In the genomic region with DNA sequence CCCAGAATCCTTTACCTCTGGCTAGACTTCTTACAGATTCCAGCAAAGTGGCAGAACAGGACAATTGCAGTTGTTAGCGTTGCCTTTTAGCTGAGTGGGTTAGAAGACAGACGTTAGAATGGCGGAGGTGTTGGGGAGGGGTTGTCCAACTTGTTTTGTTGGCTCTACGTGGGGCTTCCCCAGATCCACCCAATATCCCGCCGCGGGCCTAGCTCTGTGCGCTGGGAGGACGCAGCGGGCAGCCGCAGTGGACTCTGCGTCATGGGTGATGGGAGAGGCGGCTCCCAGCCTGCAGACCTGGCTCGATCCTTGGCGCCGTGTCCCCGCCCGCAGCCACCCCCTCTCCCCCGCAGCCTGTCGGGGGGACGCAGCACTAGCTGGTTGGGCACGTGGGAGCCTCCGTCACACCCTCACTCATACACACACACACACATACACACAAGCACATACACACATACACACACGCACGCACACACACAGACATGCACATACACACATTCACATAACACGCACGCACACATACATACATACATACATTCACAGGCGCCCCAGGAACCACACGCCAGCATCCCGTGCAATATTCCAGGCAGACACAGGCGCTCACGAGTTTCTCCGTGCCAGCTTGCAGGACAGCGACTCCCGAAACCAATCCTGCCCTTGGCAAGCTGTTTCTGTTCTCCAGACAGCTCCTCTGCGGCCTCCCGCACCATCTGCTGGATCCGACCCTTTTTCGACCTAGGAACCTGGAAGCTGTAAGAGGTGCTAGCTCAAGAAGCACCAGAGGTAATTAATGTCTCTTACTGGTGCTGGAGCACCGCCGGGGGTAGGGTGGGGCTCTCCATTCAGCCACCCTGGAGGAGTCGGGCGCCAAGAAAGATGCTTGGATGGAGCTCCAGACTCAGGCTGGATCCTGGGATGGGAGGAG, we compare ENCODE assay signal across 8 mouse cellular contexts. TPM values are rescaled to one million over a fixed set of nuclear protein-coding genes. Genes with fewer than 3 reads are reported as not detected.
DNase-seq lines count a peak whose midpoint lies in the region; ATAC-seq and TF ChIP-seq lines count a peak whose summit lies in the region.

Gene Slc6a15, plus strand, starts transcription at position 413 of the 925 bp plus-strand sequence.

- peak; percentile 28 for DNase-seq in ovary, adult 18-20 months (ENCODE audit: low spot score)
- no peak for DNase-seq in ovary, postnatal 14 days (ENCODE audit: low spot score)
- DNase-seq in embryo, embryonic 10 days (ENCODE audit: low spot score), result peak; percentile 38
- DNase-seq in heart, postnatal 0 days (ENCODE audit: low spot score), result peak; percentile 5
- peak; percentile 51 to 59 for DNase-seq in layer of hippocampus, adult 2 months (ENCODE audit: low spot score in 2 of 2)
- DNase-seq in retina, postnatal 7 days (ENCODE audit: low read depth, low spot score), result peak; percentile 25
- no peak for DNase-seq in urinary bladder, postnatal 10 days (ENCODE audit: low spot score)

- no peaks in the 10 kb centered on the region for H3K9me3 ChIP-seq in heart, postnatal 0 days (replicated peaks; ENCODE audit: control insufficient read depth, low read length)
- H3K9me3 ChIP-seq in lung, embryonic 16.5 days (ENCODE audit: control insufficient read depth, low read length), result no peaks in the 10 kb centered on the region

- under 1% methylated on average over 43 of the region's 43 CpGs for WGBS in heart, postnatal 0 days
- WGBS in lung, embryonic 16.5 days, result under 1% methylated on average over 37 of the region's 43 CpGs

- H3K4me3 ChIP-seq in heart, postnatal 0 days (ENCODE audit: low read depth, low read length), result peak within 1 kb of the TSS; percentile 57
- H3K4me3 ChIP-seq in layer of hippocampus, adult 2 months, result peak within 1 kb of the TSS; percentile 83
- peak within 1 kb of the TSS; percentile 54 for H3K4me3 ChIP-seq in lung, embryonic 16.5 days (ENCODE audit: low read length)

- no peak for TF ChIP-seq CTCF in heart, postnatal 0 days (IDR thresholded peaks at IDR 0.05; ENCODE audit: low read depth)
- TF ChIP-seq CTCF in layer of hippocampus, adult 2 months (conservative IDR thresholded peaks at IDR 0.05), result no peak

- no peaks in the 10 kb centered on the region for H3K36me3 ChIP-seq in heart, postnatal 0 days (replicated peaks; ENCODE audit: control insufficient read depth, insufficient read depth, low read length)
- H3K36me3 ChIP-seq in lung, embryonic 16.5 days (ENCODE audit: control insufficient read depth, insufficient read depth, low read length), result no peaks in the 10 kb centered on the region

- TF ChIP-seq EP300 in heart, postnatal 0 days (IDR thresholded peaks at IDR 0.05; ENCODE audit: low read depth), result no peak

- no peaks in the 10 kb centered on the region; the same call in 1 of the 2 replicates for H3K4me1 ChIP-seq in heart, postnatal 0 days (ENCODE audit: control insufficient read depth, insufficient read depth)
- no peaks in the 10 kb centered on the region; the same call in 1 of the 2 replicates for H3K4me1 ChIP-seq in lung, embryonic 16.5 days (replicated peaks; ENCODE audit: control insufficient read depth, insufficient read depth, low read length)

- peak within 1 kb of the TSS; percentile 86 for H3K4me2 ChIP-seq in heart, postnatal 0 days (ENCODE audit: low read depth, low read length)
- peak within 1 kb of the TSS; percentile 91 for H3K4me2 ChIP-seq in lung, embryonic 16.5 days (ENCODE audit: low read depth, low read length)

- peaks cover 10% of the 10 kb centered on the region; the same call in 1 of the 2 replicates for H3K27me3 ChIP-seq in heart, postnatal 0 days (ENCODE audit: control insufficient read depth, insufficient read depth, low read length)
- peaks cover 7% of the 10 kb centered on the region for H3K27me3 ChIP-seq in lung, embryonic 16.5 days (ENCODE audit: control insufficient read depth, insufficient read depth, low read depth, low read length)

- ATAC-seq in heart, postnatal 0 days (ENCODE audit: insufficient read depth, low read depth), result peak; percentile 49
- peak; percentile 72 for ATAC-seq in lung, embryonic 16.5 days (ENCODE audit: low read depth)

- H3K9ac ChIP-seq in heart, postnatal 0 days (replicated peaks; ENCODE audit: low read depth, low read length), result 0 out of 2 replicates have a peak within 1 kb of the TSS, but pooled peaks have one; percentile 32
- peak within 1 kb of the TSS; percentile 34 for H3K9ac ChIP-seq in lung, embryonic 16.5 days (ENCODE audit: low read length)

- H3K27ac ChIP-seq in heart, postnatal 0 days (ENCODE audit: low read depth), result no peak within 1 kb of the TSS
- peak within 1 kb of the TSS; percentile 95 for H3K27ac ChIP-seq in layer of hippocampus, adult 2 months
- H3K27ac ChIP-seq in lung, embryonic 16.5 days (ENCODE audit: low read length), result no peak within 1 kb of the TSS

RNA-seq across cellular contexts. Expression of gene Slc6a15, which starts in this region (rescaled TPM):
- total RNA-seq in heart, postnatal 0 days (2014; rRNA removed; ENCODE audit: low replicate concordance), result not detected in 2 replicates
- polyA plus RNA-seq in heart, postnatal 0 days (2015; fragmentation: Nextera tagmentation; extraction: Ambion mirVana), result 0.10 and 0.14 TPM in 2 replicates
- 10 to 100 TPM; 82.3 to 83.3 TPM for total RNA-seq in layer of hippocampus, adult 2 months (2021)
- 0.72 and 0.80 TPM in 2 replicates for polyA plus RNA-seq in lung, embryonic 16.5 days (2015; fragmentation: Nextera tagmentation; extraction: Ambion mirVana)

Comparison
In these comparisons a context has a peak if more than half of its experiments do, and no peak if none do; other contexts are left out.
1. RNA of gene Slc6a15 (total RNA-seq): 82.3 to 83.3 TPM in layer of hippocampus, adult 2 months; not detected in heart, postnatal 0 days; every median in the first group is over 10 times any median in the second.
2. DNase-seq: peak in ovary, adult 18-20 months (single experiment), embryo, embryonic 10 days (single experiment), layer of hippocampus, adult 2 months (2 of 2) and retina, postnatal 7 days (single experiment); none in ovary, postnatal 14 days (single experiment) and urinary bladder, postnatal 10 days (single experiment).
3. Peak in DNase-seq, ATAC-seq, H3K4me3 ChIP-seq, H3K9ac ChIP-seq and H3K4me2 ChIP-seq in heart, postnatal 0 days; RNA of the gene not detected or under 1 TPM.
4. Peak in ATAC-seq, H3K4me3 ChIP-seq, H3K9ac ChIP-seq and H3K4me2 ChIP-seq in lung, embryonic 16.5 days; RNA of the gene not detected or under 1 TPM.
5. Peak in every context shown above with its lines, with median percentiles within 50 percentile points of each other: H3K4me3 ChIP-seq.